Mouse (Mus musculus): Measurements from ENCODE around the gene Klre1.
"Not testable (repeated sequence)": the region's sequence is repeated elsewhere in the genome, so short reads cannot be mapped to it uniquely, and the experiment has no call there.

Klre1 gene

GRCm38 (mm10) chr6:129591508-129591907 is 13.8 kb downstream of the Klre1 start, which contains the start of gene Klrd1:
Klrd1 (plus strand) TSS chr6:129591782.
- DNase-seq: no peak

GRCm38 (mm10) chr6:129608372-129608771 is 30.7 kb downstream of the Klre1 start:
- DNase-seq: no peak

GRCm38 (mm10) chr6:129623735-129624134 is 46.0 kb downstream of the Klre1 start, which contains the start of gene Klrk1:
Klrk1 (minus strand) TSS chr6:129623864.
- DNase-seq: no peak

GRCm38 (mm10) chr6:129631046-129631445 is 53.3 kb downstream of the Klre1 start:
- not testable (repeated sequence) for DNase-seq
